Mouse (Mus musculus): ENCODE measurements around the gene Cfap43.
"Not testable (repeated sequence)": the region's sequence is repeated elsewhere in the genome, so short reads cannot be mapped to it uniquely, and the experiment has no call there.

The Cfap43 gene

GRCm38 (mm10) chr19:47849735-47850134 lies 69.4 kb downstream of the Cfap43 start:
- H3K9me3 ChIP-seq (ENCODE audit: low read length), result peaks cover 19% of the 10 kb centered on the region
- peaks cover 5% of the 10 kb centered on the region for H3K4me1 ChIP-seq (replicated peaks; ENCODE audit: low read depth, low read length)
- no peaks in the 10 kb centered on the region for H3K36me3 ChIP-seq (ENCODE audit: insufficient read depth, low read length)
- TF ChIP-seq CTCF (conservative IDR thresholded peaks at IDR 0.05; ENCODE audit: low read length) (no peak), POU5F1 (IDR thresholded peaks at IDR 0.05; ENCODE audit: borderline replicate concordance, low read length) (no peak), NANOG (IDR thresholded peaks at IDR 0.05; ENCODE audit: borderline replicate concordance, low read length) (no peak)
- peaks cover 13% of the 10 kb centered on the region for H3K27me3 ChIP-seq (ENCODE audit: insufficient read depth, low read length)
- H3K4me3 ChIP-seq (replicated peaks; ENCODE audit: low read length), result no peak overlapping the region

- not testable (repeated sequence) for H3K4me1 ChIP-seq (replicated peaks; ENCODE audit: low read depth, low read length); H3K4me3 ChIP-seq (replicated peaks; ENCODE audit: low read length); H3K36me3 ChIP-seq (ENCODE audit: insufficient read depth, low read length)
- H3K27me3 ChIP-seq (ENCODE audit: insufficient read depth, low read length), result peaks cover 19% of the 10 kb centered on the region
- peaks cover 26% of the 10 kb centered on the region for H3K9me3 ChIP-seq (ENCODE audit: low read length)
These were observed 77.9 kb downstream of the Cfap43 start for GRCm38 (mm10) chr19:47841234-47841633.

GRCm38 (mm10) chr19:47837527-47837901 lies 81.6 kb downstream of the Cfap43 start:
- Histone ChIP-seq H3K9me3 (ENCODE audit: low read length) (peaks cover 18% of the 10 kb centered on the region), H3K4me3 (replicated peaks; ENCODE audit: low read length) (peak overlapping the region; percentile 77), H3K4me1 (replicated peaks; ENCODE audit: low read depth, low read length) (peaks cover 19% of the 10 kb centered on the region), H3K27me3 (ENCODE audit: insufficient read depth, low read length) (peaks cover 19% of the 10 kb centered on the region), H3K36me3 (ENCODE audit: insufficient read depth, low read length) (no peaks in the 10 kb centered on the region)
- no peak for TF ChIP-seq NANOG (IDR thresholded peaks at IDR 0.05; ENCODE audit: borderline replicate concordance, low read length)
- TF ChIP-seq POU5F1 (IDR thresholded peaks at IDR 0.05; ENCODE audit: borderline replicate concordance, low read length), result no peak
- no peak for TF ChIP-seq CTCF (conservative IDR thresholded peaks at IDR 0.05; ENCODE audit: low read length)

GRCm38 (mm10) chr19:47836701-47837526 lies 82.2 kb downstream of the Cfap43 start:
- TF ChIP-seq CTCF (conservative IDR thresholded peaks at IDR 0.05; ENCODE audit: low read length) (0 out of 2 replicates have a peak, but pooled peaks have one; percentile 11), POU5F1 (IDR thresholded peaks at IDR 0.05; ENCODE audit: borderline replicate concordance, low read length) (no peak), NANOG (IDR thresholded peaks at IDR 0.05; ENCODE audit: borderline replicate concordance, low read length) (no peak)
- peak overlapping the region; percentile 77 for H3K4me3 ChIP-seq (replicated peaks; ENCODE audit: low read length)
- peaks cover 19% of the 10 kb centered on the region for H3K4me1 ChIP-seq (replicated peaks; ENCODE audit: low read depth, low read length)
- H3K27me3 ChIP-seq (ENCODE audit: insufficient read depth, low read length), result peaks cover 19% of the 10 kb centered on the region
- H3K9me3 ChIP-seq (ENCODE audit: low read length), result peaks cover 12% of the 10 kb centered on the region
- H3K36me3 ChIP-seq (ENCODE audit: insufficient read depth, low read length), result no peaks in the 10 kb centered on the region

- Histone ChIP-seq H3K36me3 (ENCODE audit: insufficient read depth, low read length) (no peaks in the 10 kb centered on the region), H3K27me3 (ENCODE audit: insufficient read depth, low read length) (peaks cover 19% of the 10 kb centered on the region), H3K9me3 (ENCODE audit: low read length) (peaks cover 5% of the 10 kb centered on the region), H3K4me1 (replicated peaks; ENCODE audit: low read depth, low read length) (peaks cover 19% of the 10 kb centered on the region), H3K4me3 (replicated peaks; ENCODE audit: low read length) (0 out of 2 replicates have a peak overlapping the region, but pooled peaks have one; percentile 13)
- TF ChIP-seq POU5F1 (IDR thresholded peaks at IDR 0.05; ENCODE audit: borderline replicate concordance, low read length) (no peak), NANOG (IDR thresholded peaks at IDR 0.05; ENCODE audit: borderline replicate concordance, low read length) (no peak), CTCF (conservative IDR thresholded peaks at IDR 0.05; ENCODE audit: low read length) (no peak)
These were observed 83.3 kb downstream of the Cfap43 start for GRCm38 (mm10) chr19:47835776-47836175.

GRCm38 (mm10) chr19:47834614-47835013 lies 84.5 kb downstream of the Cfap43 start:
- peaks cover 19% of the 10 kb centered on the region for H3K4me1 ChIP-seq (replicated peaks; ENCODE audit: low read depth, low read length)
- TF ChIP-seq CTCF (conservative IDR thresholded peaks at IDR 0.05; ENCODE audit: low read length) (no peak), POU5F1 (IDR thresholded peaks at IDR 0.05; ENCODE audit: borderline replicate concordance, low read length) (no peak), NANOG (IDR thresholded peaks at IDR 0.05; ENCODE audit: borderline replicate concordance, low read length) (no peak)
- H3K4me3 ChIP-seq (replicated peaks; ENCODE audit: low read length), result no peak overlapping the region
- peaks cover 19% of the 10 kb centered on the region for H3K27me3 ChIP-seq (ENCODE audit: insufficient read depth, low read length)
- no peaks in the 10 kb centered on the region for H3K36me3 ChIP-seq (ENCODE audit: insufficient read depth, low read length)
- H3K9me3 ChIP-seq (ENCODE audit: low read length), result no peaks in the 10 kb centered on the region

GRCm38 (mm10) chr19:47832316-47832715 lies 86.8 kb downstream of the Cfap43 start:
- H3K9me3 ChIP-seq (ENCODE audit: low read length), result no peaks in the 10 kb centered on the region
- no peak for TF ChIP-seq POU5F1 (IDR thresholded peaks at IDR 0.05; ENCODE audit: borderline replicate concordance, low read length)
- TF ChIP-seq NANOG (IDR thresholded peaks at IDR 0.05; ENCODE audit: borderline replicate concordance, low read length), result no peak
- no peak for TF ChIP-seq CTCF (conservative IDR thresholded peaks at IDR 0.05; ENCODE audit: low read length)
- H3K36me3 ChIP-seq (ENCODE audit: insufficient read depth, low read length), result no peaks in the 10 kb centered on the region
- no peak overlapping the region for H3K4me3 ChIP-seq (replicated peaks; ENCODE audit: low read length)
- H3K27me3 ChIP-seq (ENCODE audit: insufficient read depth, low read length), result peaks cover 4% of the 10 kb centered on the region
- peaks cover 20% of the 10 kb centered on the region for H3K4me1 ChIP-seq (replicated peaks; ENCODE audit: low read depth, low read length)

GRCm38 (mm10) chr19:47831111-47831510 lies 88.0 kb downstream of the Cfap43 start:
- no peaks in the 10 kb centered on the region for H3K27me3 ChIP-seq (ENCODE audit: insufficient read depth, low read length)
- TF ChIP-seq NANOG (IDR thresholded peaks at IDR 0.05; ENCODE audit: borderline replicate concordance, low read length) (no peak), CTCF (conservative IDR thresholded peaks at IDR 0.05; ENCODE audit: low read length) (peak; percentile 49)

More at GRCm38 (mm10) chr19:47831111-47831510, 88.0 kb downstream of the Cfap43 start:
- Histone ChIP-seq H3K4me3 (replicated peaks; ENCODE audit: low read length) (no peak overlapping the region), H3K9me3 (ENCODE audit: low read length) (no peaks in the 10 kb centered on the region), H3K4me1 (replicated peaks; ENCODE audit: low read depth, low read length) (peaks cover 20% of the 10 kb centered on the region), H3K36me3 (ENCODE audit: insufficient read depth, low read length) (no peaks in the 10 kb centered on the region)

All from E14TG2a.4 (cell line).